Mouse (Mus musculus): Measurements from ENCODE around the gene Bex6. TPM values are rescaled to one million over a fixed set of nuclear protein-coding genes. Genes with fewer than 3 reads are reported as not detected.

Bex6 gene
- polyA plus RNA-seq, 1 experiment = 0.65 TPM

DNA sequence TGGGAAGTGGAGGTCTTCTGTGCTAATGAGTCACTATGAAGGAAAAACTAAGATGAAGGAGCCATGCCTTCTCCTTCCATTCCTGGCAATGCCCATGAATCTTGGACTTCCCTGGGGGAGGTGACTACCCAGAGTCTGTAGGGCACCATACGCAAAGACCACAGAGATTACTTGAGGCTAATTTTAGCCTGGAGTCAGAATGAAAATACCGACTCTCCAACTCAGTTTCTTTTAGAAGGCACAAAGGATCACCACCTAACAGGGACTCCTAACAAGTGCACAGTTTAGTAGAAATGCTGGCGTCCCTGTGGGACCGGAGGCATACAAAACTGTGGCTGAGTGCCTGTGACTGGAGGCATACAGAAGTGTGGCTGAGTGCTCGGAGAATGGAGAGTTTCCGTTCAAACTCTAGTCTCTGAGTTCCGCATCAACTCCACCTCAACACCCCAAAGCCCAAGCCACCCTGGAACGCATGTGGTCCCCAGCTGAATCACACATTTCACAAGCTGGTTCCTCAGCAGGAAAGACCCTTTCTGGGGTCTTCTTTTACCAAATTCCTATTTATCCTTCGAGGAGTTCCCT, 18.8 kb upstream of the Bex6 start:
- no peak for DNase-seq
- H3K4me3 ChIP-seq (ENCODE audit: control insufficient read depth, insufficient read depth, low read length) = no peak overlapping the region
- peaks cover 27% of the 10 kb centered on the region for H3K4me1 ChIP-seq (replicated peaks; ENCODE audit: control insufficient read depth, insufficient read depth, low read length)
- 12% methylated on average over 9 of the region's 9 CpGs for WGBS
- H3K36me3 ChIP-seq (ENCODE audit: control insufficient read depth, insufficient read depth, low read length) = peaks cover under 1% of the 10 kb centered on the region; the same call in 1 of the 2 replicates
- no peak for TF ChIP-seq CTCF (IDR thresholded peaks at IDR 0.05; ENCODE audit: borderline replicate concordance, control insufficient read depth, extremely low read depth, insufficient read depth, low read length, poor library complexity)
- TF ChIP-seq POLR2A (IDR thresholded peaks at IDR 0.05; ENCODE audit: control insufficient read depth, extremely low read depth, insufficient read depth, low read length, poor library complexity) = no peak
- no peak overlapping the region for H3K27ac ChIP-seq (ENCODE audit: control insufficient read depth, insufficient read depth, low read length)
- H3K27me3 ChIP-seq (ENCODE audit: control insufficient read depth, insufficient read depth, low read length) = no peaks in the 10 kb centered on the region

DNA sequence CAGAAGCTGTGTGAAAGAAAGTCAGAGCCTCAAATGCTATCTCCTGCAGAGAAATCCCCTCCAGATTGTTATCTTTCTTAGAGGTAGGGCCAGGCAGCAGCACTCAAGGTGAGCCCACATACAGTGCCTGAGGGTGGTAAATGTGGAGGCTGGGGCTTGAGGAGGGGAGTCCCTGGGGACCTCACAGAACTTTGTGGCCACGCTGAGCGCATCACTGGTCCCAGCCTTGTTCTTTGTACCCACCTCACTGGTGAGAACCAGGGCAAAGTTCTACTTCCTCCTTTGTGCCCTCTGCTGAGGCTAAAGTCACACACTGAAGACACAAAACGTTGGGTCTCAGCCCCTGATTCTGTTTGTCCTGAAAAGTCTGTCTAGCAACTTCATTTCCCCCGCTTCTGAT, 16.2 kb upstream of the Bex6 start:
- DNase-seq = peak; percentile 49
- Histone ChIP-seq H3K4me1 (replicated peaks; ENCODE audit: control insufficient read depth, insufficient read depth, low read length) (peaks cover 31% of the 10 kb centered on the region), H3K36me3 (ENCODE audit: control insufficient read depth, insufficient read depth, low read length) (no peaks in the 10 kb centered on the region; the same call in 1 of the 2 replicates), H3K27ac (ENCODE audit: control insufficient read depth, insufficient read depth, low read length) (peak overlapping the region; percentile 66), H3K27me3 (ENCODE audit: control insufficient read depth, insufficient read depth, low read length) (no peaks in the 10 kb centered on the region), H3K4me3 (ENCODE audit: control insufficient read depth, insufficient read depth, low read length) (peak overlapping the region; percentile 31)
- WGBS = under 1% methylated on average over 4 of the region's 4 CpGs
- TF ChIP-seq CTCF (IDR thresholded peaks at IDR 0.05; ENCODE audit: borderline replicate concordance, control insufficient read depth, extremely low read depth, insufficient read depth, low read length, poor library complexity) (no peak), POLR2A (IDR thresholded peaks at IDR 0.05; ENCODE audit: control insufficient read depth, extremely low read depth, insufficient read depth, low read length, poor library complexity) (no peak)

DNA sequence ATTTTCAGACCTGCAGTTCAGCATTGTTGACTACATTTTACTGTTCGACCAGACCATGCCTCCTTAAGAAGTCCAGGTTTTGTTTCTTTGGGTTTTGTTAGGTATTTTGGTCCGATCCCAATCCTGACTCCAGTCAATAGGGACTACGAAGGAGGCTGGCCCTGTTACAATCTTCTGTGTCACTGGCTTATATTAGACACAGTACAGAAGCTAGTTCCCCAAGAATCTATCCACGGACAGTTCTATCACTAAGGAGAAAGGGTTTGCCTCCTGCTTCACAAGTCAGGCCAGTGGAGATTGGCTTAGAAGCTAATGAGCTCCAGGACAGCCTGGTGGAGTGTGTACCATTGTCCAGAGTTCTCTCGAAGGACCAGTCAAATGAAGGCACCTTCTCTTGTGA, 15.7 kb upstream of the Bex6 start:
- DNase-seq = no peak
- TF ChIP-seq CTCF (IDR thresholded peaks at IDR 0.05; ENCODE audit: borderline replicate concordance, control insufficient read depth, extremely low read depth, insufficient read depth, low read length, poor library complexity) = no peak
- TF ChIP-seq POLR2A (IDR thresholded peaks at IDR 0.05; ENCODE audit: control insufficient read depth, extremely low read depth, insufficient read depth, low read length, poor library complexity) = no peak
- H3K27ac ChIP-seq (ENCODE audit: control insufficient read depth, insufficient read depth, low read length) = peak overlapping the region; percentile 77
- peak overlapping the region; percentile 76 for H3K4me3 ChIP-seq (ENCODE audit: control insufficient read depth, insufficient read depth, low read length)
- H3K36me3 ChIP-seq (ENCODE audit: control insufficient read depth, insufficient read depth, low read length) = no peaks in the 10 kb centered on the region; the same call in 1 of the 2 replicates
- H3K4me1 ChIP-seq (replicated peaks; ENCODE audit: control insufficient read depth, insufficient read depth, low read length) = peaks cover 31% of the 10 kb centered on the region
- H3K27me3 ChIP-seq (ENCODE audit: control insufficient read depth, insufficient read depth, low read length) = no peaks in the 10 kb centered on the region
- 4% methylated on average over 5 of the region's 5 CpGs for WGBS

DNA sequence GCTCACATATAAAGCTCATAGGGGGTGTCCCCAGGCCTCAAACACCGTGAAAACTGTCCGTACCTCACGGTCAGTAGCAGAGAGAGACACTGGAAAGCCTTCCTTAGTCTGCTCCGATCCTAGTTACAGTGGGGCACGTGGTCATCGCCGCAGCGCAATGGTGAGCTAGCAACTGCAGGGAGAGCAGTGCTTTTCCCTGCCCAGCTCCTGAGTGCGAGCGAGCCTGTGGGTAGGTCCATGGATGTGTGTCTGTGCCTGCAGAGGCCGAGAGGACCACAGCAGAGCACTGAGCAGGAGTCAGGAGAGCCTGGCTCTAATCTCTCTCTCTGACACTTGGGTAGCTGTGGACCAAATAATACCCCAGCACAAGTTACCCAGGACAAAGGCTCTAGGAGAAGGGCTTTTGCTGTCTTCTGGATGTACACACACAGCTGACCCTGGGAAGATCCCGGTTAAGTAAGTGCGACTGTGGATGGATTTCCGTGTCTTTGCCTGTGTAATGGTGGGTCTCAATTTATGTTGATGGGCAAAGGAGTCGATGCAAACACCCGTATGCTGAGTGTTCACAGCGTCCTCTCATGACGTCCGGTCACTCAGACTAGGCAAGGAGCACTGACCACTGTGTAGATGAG, 15.1 kb upstream of the Bex6 start:
- peak overlapping the region; percentile 76 for H3K4me3 ChIP-seq (ENCODE audit: control insufficient read depth, insufficient read depth, low read length)
- no peaks in the 10 kb centered on the region; the same call in 1 of the 2 replicates for H3K36me3 ChIP-seq (ENCODE audit: control insufficient read depth, insufficient read depth, low read length)
- H3K27me3 ChIP-seq (ENCODE audit: control insufficient read depth, insufficient read depth, low read length) = no peaks in the 10 kb centered on the region
- DNase-seq = peak; percentile 47
- peaks cover 31% of the 10 kb centered on the region for H3K4me1 ChIP-seq (replicated peaks; ENCODE audit: control insufficient read depth, insufficient read depth, low read length)
- 5% methylated on average over 19 of the region's 19 CpGs for WGBS
- 0 out of 2 replicates have a peak, but pooled peaks have one; percentile 16 for TF ChIP-seq POLR2A (IDR thresholded peaks at IDR 0.05; ENCODE audit: control insufficient read depth, extremely low read depth, insufficient read depth, low read length, poor library complexity)
- TF ChIP-seq CTCF (IDR thresholded peaks at IDR 0.05; ENCODE audit: borderline replicate concordance, control insufficient read depth, extremely low read depth, insufficient read depth, low read length, poor library complexity) = no peak
- peak overlapping the region; percentile 77 for H3K27ac ChIP-seq (ENCODE audit: control insufficient read depth, insufficient read depth, low read length)

DNA sequence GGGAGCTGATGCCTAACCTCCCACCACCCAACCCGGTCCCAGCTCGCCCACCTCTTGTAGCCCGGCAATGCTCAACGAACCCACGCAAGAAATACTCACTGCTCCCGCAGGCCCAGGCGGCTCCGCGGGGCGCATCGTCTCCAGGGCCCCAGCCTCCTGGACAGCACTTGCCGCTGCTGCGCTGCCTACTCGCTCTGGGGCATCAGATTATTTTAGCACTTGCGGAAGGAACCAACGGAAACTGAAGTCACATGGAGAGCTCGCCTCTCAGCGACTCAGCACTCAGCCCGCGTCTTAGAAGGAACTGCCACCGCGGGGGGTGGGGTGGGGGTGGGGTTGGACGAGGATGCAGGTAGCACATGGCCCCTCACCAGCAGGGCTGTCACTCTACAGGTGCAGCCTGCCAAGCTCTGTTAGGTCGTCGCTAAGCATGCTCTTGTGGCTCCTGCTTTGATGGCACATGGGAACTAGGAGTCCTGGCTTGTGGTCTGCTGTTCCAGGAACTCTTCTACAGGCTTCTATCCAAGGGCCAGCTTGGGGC, 14.3 kb upstream of the Bex6 start, which contains the start of gene Nrros:
TSS of gene Nrros (minus strand) at position 314 of the 541 bp plus-strand sequence.
- no peaks in the 10 kb centered on the region for H3K27me3 ChIP-seq (ENCODE audit: control insufficient read depth, insufficient read depth, low read length)
- H3K36me3 ChIP-seq (ENCODE audit: control insufficient read depth, insufficient read depth, low read length) = no peaks in the 10 kb centered on the region; the same call in 1 of the 2 replicates
- peak within 1 kb of the TSS; percentile 76 for H3K4me3 ChIP-seq (ENCODE audit: control insufficient read depth, insufficient read depth, low read length)
- H3K4me1 ChIP-seq (replicated peaks; ENCODE audit: control insufficient read depth, insufficient read depth, low read length) = peaks cover 25% of the 10 kb centered on the region
- 1% methylated on average over 25 of the region's 25 CpGs for WGBS
- peak within 1 kb of the TSS; percentile 77 for H3K27ac ChIP-seq (ENCODE audit: control insufficient read depth, insufficient read depth, low read length)
- TF ChIP-seq CTCF (IDR thresholded peaks at IDR 0.05; ENCODE audit: borderline replicate concordance, control insufficient read depth, extremely low read depth, insufficient read depth, low read length, poor library complexity) = no peak
- TF ChIP-seq POLR2A (IDR thresholded peaks at IDR 0.05; ENCODE audit: control insufficient read depth, extremely low read depth, insufficient read depth, low read length, poor library complexity) = peak; percentile 95
- peak; percentile 81 for DNase-seq

DNA sequence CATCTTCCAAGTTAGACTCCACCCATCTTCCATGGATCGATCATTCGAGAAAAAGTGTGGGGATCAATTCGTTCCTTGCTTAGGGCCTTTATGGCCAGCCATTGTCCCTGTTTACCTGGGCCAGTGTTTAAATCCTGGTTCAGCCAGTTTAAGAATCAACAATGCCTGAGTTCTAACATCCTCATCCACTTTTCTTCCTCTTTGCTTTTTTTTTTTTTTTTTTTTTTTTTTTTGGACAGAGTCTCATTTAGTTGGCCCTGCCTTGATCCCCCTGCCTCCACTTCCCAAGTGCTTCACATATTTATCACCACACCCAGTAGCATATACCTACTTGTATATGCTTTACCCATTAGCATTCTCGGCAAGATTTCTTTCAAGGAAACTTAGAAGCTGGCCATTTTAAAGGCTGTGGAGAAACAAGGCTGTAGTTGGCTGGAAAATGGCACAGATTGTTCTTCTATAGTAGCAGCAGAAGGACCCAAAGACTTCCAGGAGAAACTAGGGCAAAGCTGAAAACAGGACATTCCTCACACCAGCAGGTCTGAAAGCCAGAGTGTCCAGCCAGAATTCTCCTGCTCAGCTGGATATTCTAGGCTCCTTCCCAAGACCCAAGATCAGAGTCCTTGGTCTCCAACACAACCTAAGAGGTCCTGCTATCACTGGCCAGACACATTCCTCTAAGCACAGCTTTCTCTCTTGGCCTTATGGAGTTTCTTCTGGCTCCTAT, 11.6 kb upstream of the Bex6 start:
- Histone ChIP-seq H3K4me3 (ENCODE audit: control insufficient read depth, insufficient read depth, low read length) (no peak overlapping the region), H3K36me3 (ENCODE audit: control insufficient read depth, insufficient read depth, low read length) (no peaks in the 10 kb centered on the region), H3K27ac (ENCODE audit: control insufficient read depth, insufficient read depth, low read length) (no peak overlapping the region), H3K27me3 (ENCODE audit: control insufficient read depth, insufficient read depth, low read length) (no peaks in the 10 kb centered on the region), H3K4me1 (replicated peaks; ENCODE audit: control insufficient read depth, insufficient read depth, low read length) (peaks cover 15% of the 10 kb centered on the region)
- WGBS = 95% methylated on average over 4 of the region's 4 CpGs
- TF ChIP-seq POLR2A (IDR thresholded peaks at IDR 0.05; ENCODE audit: control insufficient read depth, extremely low read depth, insufficient read depth, low read length, poor library complexity) (no peak), CTCF (IDR thresholded peaks at IDR 0.05; ENCODE audit: borderline replicate concordance, control insufficient read depth, extremely low read depth, insufficient read depth, low read length, poor library complexity) (no peak)
- no peak for DNase-seq

Data from thymus, adult 2 months (tissue).